Mouse (Mus musculus): ENCODE measurements at regions not wholly inside any gene's neighbourhood (a gene's known extent, or its start where the extent isn't known, plus 50 kb on each side); places are given as distances from the start of the nearest gene placed in this dataset.

GRCm38 (mm10) chr15:29762191-29762590 is 410.2 kb upstream of the Ctnnd2 start:
- 86% methylated on average over 2 of the region's 2 CpGs for WGBS
- no peak overlapping the region for H3K27ac ChIP-seq (ENCODE audit: low read depth, low read length)
- H3K4me2 ChIP-seq (ENCODE audit: low read depth, low read length, poor library complexity, severe bottlenecking): no peak overlapping the region
- ATAC-seq (ENCODE audit: low FRiP score) (no peak), DNase-seq (ENCODE audit: low spot score) (no peak)
- H3K27me3 ChIP-seq (ENCODE audit: insufficient read depth, low read length): no peaks in the 10 kb centered on the region
- H3K9me3 ChIP-seq (ENCODE audit: low read length): no peaks in the 10 kb centered on the region
- H3K4me1 ChIP-seq (ENCODE audit: insufficient read depth, low read length): no peaks in the 10 kb centered on the region
- H3K9ac ChIP-seq (replicated peaks; ENCODE audit: low read length, poor library complexity, severe bottlenecking): no peak overlapping the region
- no peaks in the 10 kb centered on the region for H3K36me3 ChIP-seq (ENCODE audit: insufficient read depth, low read length)
- H3K4me3 ChIP-seq (ENCODE audit: low read depth, low read length): no peak overlapping the region
- TF ChIP-seq CTCF (IDR thresholded peaks at IDR 0.05): no peak

DNA sequence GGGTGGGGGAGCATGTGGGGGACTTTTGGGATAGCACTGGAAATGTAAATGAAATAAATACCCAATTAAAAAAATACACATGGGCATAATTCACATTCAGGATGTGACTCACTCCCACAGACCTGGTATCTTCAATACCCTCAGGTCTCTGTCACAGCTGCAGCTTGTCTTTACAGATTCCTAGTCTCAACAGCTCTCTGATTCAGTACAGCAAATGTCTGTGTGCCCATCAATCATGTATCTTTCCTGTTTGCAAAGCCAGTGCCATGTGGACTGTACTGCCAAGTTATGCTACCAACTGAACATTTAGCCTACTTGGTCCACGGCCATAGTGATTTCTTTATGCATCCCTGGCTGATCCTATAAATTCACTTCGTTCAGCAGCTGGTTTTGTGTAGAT is 396.0 kb upstream of the Ctnnd2 start:
- no peak overlapping the region for H3K4me2 ChIP-seq (ENCODE audit: low read depth, low read length, poor library complexity, severe bottlenecking)
- no peaks in the 10 kb centered on the region for H3K36me3 ChIP-seq (ENCODE audit: insufficient read depth, low read length)
- DNase-seq (ENCODE audit: low spot score) (no peak), ATAC-seq (ENCODE audit: low FRiP score) (no peak)
- H3K4me3 ChIP-seq (ENCODE audit: low read depth, low read length): no peak overlapping the region
- no peak for TF ChIP-seq CTCF (IDR thresholded peaks at IDR 0.05)
- H3K27ac ChIP-seq (ENCODE audit: low read depth, low read length): no peak overlapping the region
- no peaks in the 10 kb centered on the region for H3K27me3 ChIP-seq (ENCODE audit: insufficient read depth, low read length)
- no peaks in the 10 kb centered on the region for H3K4me1 ChIP-seq (ENCODE audit: insufficient read depth, low read length)
- no peaks in the 10 kb centered on the region for H3K9me3 ChIP-seq (ENCODE audit: low read length)
- no peak overlapping the region for H3K9ac ChIP-seq (replicated peaks; ENCODE audit: low read length, poor library complexity, severe bottlenecking)
- 71% methylated on average over 2 of the region's 2 CpGs for WGBS

DNA sequence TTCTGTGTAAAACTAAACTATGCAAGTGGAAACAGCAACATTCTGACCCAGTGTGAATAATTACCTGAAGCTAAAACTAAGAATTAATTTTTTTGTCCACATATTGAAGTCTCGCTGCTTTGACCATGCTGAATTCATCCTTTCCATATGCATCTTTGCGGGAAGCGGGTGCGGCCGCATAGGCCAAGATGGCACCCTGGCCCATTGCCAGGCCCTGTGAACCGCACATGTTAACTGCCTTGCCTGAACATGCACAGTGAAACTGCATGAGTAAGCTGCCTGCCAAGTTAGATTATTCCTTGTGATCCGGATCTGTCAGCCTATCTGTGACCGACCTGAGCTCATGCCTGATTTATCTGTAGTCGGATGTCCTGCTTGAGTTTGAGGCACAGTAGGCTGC is 373.8 kb upstream of the Ctnnd2 start:
- H3K4me1 ChIP-seq (ENCODE audit: insufficient read depth, low read length): no peaks in the 10 kb centered on the region
- H3K4me2 ChIP-seq (ENCODE audit: low read depth, low read length, poor library complexity, severe bottlenecking): no peak overlapping the region
- DNase-seq (ENCODE audit: low spot score) (peak; percentile 11), ATAC-seq (ENCODE audit: low FRiP score) (no peak)
- H3K27ac ChIP-seq (ENCODE audit: low read depth, low read length): no peak overlapping the region
- H3K9ac ChIP-seq (replicated peaks; ENCODE audit: low read length, poor library complexity, severe bottlenecking): no peak overlapping the region
- H3K4me3 ChIP-seq (ENCODE audit: low read depth, low read length): no peak overlapping the region
- TF ChIP-seq CTCF (IDR thresholded peaks at IDR 0.05): no peak
- H3K27me3 ChIP-seq (ENCODE audit: insufficient read depth, low read length): no peaks in the 10 kb centered on the region
- 96% methylated on average over 9 of the region's 9 CpGs for WGBS
- no peaks in the 10 kb centered on the region for H3K36me3 ChIP-seq (ENCODE audit: insufficient read depth, low read length)
- no peaks in the 10 kb centered on the region for H3K9me3 ChIP-seq (ENCODE audit: low read length)

- H3K4me2 ChIP-seq (ENCODE audit: low read depth, low read length, poor library complexity, severe bottlenecking): no peak overlapping the region
- H3K9me3 ChIP-seq (ENCODE audit: low read length): no peaks in the 10 kb centered on the region
- ATAC-seq (ENCODE audit: low FRiP score) (no peak), DNase-seq (ENCODE audit: low spot score) (no peak)
- H3K4me3 ChIP-seq (ENCODE audit: low read depth, low read length): no peak overlapping the region
- no peak for TF ChIP-seq CTCF (IDR thresholded peaks at IDR 0.05)
- 81% methylated on average over 2 of the region's 2 CpGs for WGBS
- no peak overlapping the region for H3K27ac ChIP-seq (ENCODE audit: low read depth, low read length)
- H3K36me3 ChIP-seq (ENCODE audit: insufficient read depth, low read length): no peaks in the 10 kb centered on the region
- H3K9ac ChIP-seq (replicated peaks; ENCODE audit: low read length, poor library complexity, severe bottlenecking): no peak overlapping the region
- H3K27me3 ChIP-seq (ENCODE audit: insufficient read depth, low read length): no peaks in the 10 kb centered on the region
- no peaks in the 10 kb centered on the region for H3K4me1 ChIP-seq (ENCODE audit: insufficient read depth, low read length)
These were observed 349.1 kb upstream of the Ctnnd2 start for GRCm38 (mm10) chr15:29823271-29823670.

DNA sequence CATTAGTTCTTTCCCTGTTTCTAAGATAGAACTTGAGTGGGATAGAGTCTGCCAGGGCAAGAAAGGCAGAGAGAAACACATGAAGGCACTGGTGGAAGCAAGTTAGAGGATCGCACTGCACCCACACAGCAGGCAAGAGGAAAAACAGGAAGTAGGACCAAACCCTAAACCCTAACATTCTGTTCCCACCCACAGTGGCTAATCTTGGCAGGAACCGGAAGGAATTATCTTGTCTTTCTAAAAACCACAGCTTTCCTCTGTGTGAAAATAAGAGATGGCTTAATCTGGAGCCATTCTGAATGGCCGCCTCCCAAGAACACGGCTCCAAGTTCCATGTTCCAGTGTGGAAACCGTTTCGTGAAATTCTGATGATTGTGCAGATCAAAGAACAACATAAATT is 348.2 kb upstream of the Ctnnd2 start:
- DNase-seq (ENCODE audit: low spot score) (no peak), ATAC-seq (ENCODE audit: low FRiP score) (no peak)
- TF ChIP-seq CTCF (IDR thresholded peaks at IDR 0.05): no peak
- 90% methylated on average over 6 of the region's 6 CpGs for WGBS
- Histone ChIP-seq H3K9ac (replicated peaks; ENCODE audit: low read length, poor library complexity, severe bottlenecking) (no peak overlapping the region), H3K27ac (ENCODE audit: low read depth, low read length) (no peak overlapping the region), H3K4me2 (ENCODE audit: low read depth, low read length, poor library complexity, severe bottlenecking) (no peak overlapping the region), H3K4me1 (ENCODE audit: insufficient read depth, low read length) (no peaks in the 10 kb centered on the region), H3K4me3 (ENCODE audit: low read depth, low read length) (no peak overlapping the region), H3K9me3 (ENCODE audit: low read length) (no peaks in the 10 kb centered on the region), H3K27me3 (ENCODE audit: insufficient read depth, low read length) (no peaks in the 10 kb centered on the region), H3K36me3 (ENCODE audit: insufficient read depth, low read length) (no peaks in the 10 kb centered on the region)

- Histone ChIP-seq H3K9ac (replicated peaks; ENCODE audit: low read length, poor library complexity, severe bottlenecking) (no peak overlapping the region), H3K27ac (ENCODE audit: low read depth, low read length) (no peak overlapping the region), H3K4me2 (ENCODE audit: low read depth, low read length, poor library complexity, severe bottlenecking) (no peak overlapping the region), H3K27me3 (ENCODE audit: insufficient read depth, low read length) (no peaks in the 10 kb centered on the region), H3K4me3 (ENCODE audit: low read depth, low read length) (no peak overlapping the region), H3K9me3 (ENCODE audit: low read length) (no peaks in the 10 kb centered on the region), H3K4me1 (ENCODE audit: insufficient read depth, low read length) (no peaks in the 10 kb centered on the region), H3K36me3 (ENCODE audit: insufficient read depth, low read length) (no peaks in the 10 kb centered on the region)
- ATAC-seq (ENCODE audit: low FRiP score): peak; percentile 83; the same call in 1 of the 2 replicates
- TF ChIP-seq CTCF (IDR thresholded peaks at IDR 0.05): no peak
- DNase-seq (ENCODE audit: low spot score): peak; percentile 45
- WGBS: 18% methylated on average over 1 of the region's 1 CpGs
These were observed 344.3 kb upstream of the Ctnnd2 start for GRCm38 (mm10) chr15:29828135-29828534.
